Mouse (Mus musculus) lung, postnatal 0 days (tissue): ENCODE data around the gene Mmd.

Source experiments
- CTCF ChIP-seq: IDR thresholded peaks from 2 replicates; pipeline ENCODE4 v1.5.1; 2016; ENCODE audit warnings: antibody characterized with exemption, mild to moderate bottlenecking
- EP300 ChIP-seq: IDR thresholded peaks from 2 replicates; pipeline ENCODE4 v1.6.1; 2016; ENCODE audit warnings: antibody characterized with exemption, mild to moderate bottlenecking, control low read depth

DNA sequence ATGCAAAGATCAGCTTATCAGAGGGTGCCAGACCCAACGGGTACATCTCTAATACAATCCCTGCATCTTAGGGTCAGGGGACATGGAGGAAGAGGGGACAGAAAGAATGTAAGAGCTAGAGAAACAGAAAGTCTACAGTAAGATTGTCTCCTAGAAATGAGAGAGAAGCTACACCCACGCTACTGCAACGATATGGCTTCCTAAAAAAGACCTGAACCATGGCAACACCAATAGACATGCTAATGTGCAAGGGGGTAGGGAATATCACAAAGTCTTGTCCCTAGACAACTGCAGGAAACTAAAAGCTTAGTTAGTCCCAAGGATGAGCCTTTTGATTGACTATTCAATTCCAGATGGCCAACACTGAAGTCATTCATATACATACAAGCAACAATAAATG lies 65.3 kb downstream of the Mmd start:
- TF ChIP-seq CTCF (no peak), EP300 (no peak)
